Mouse (Mus musculus) hindbrain, embryonic 12.5 days (tissue): Measurements from ENCODE around the gene Ets1. TPM values are rescaled to one million over a fixed set of nuclear protein-coding genes. Genes with fewer than 3 reads are reported as not detected.

Experiments
- ATAC-seq: fragments of 200-750 bp; cut with Nextera tagmentation; 2 replicates; pipeline ENCODE4 v1.8.0; 2017; ENCODE audit warnings: moderate TSS enrichment; ENCODE audit not compliant: low FRiP score
- H3K27ac ChIP-seq: fragments of 300-500 bp; sonication (generic); 2 replicates; pipeline ENCODE4 v1.5.1; 2016; ENCODE audit warnings: mild to moderate bottlenecking
- H3K27me3 ChIP-seq: fragments of 300-500 bp; sonication (generic); 2 replicates; pipeline ENCODE4 v1.6.1; 2016; ENCODE audit warnings: mild to moderate bottlenecking
- H3K36me3 ChIP-seq: fragments of 300-500 bp; sonication (generic); 2 replicates; pipeline ENCODE4 v1.6.1; 2016; ENCODE audit warnings: mild to moderate bottlenecking
- H3K4me1 ChIP-seq: fragments of 300-500 bp; sonication (generic); 2 replicates; pipeline ENCODE4 v1.6.1; 2016
- H3K4me2 ChIP-seq: fragments of 300-500 bp; sonication (generic); replicated peaks from 2 replicates; pipeline ENCODE4 v1.6.1; 2016; ENCODE audit warnings: mild to moderate bottlenecking
- H3K4me3 ChIP-seq: fragments of 300-500 bp; sonication (generic); 2 replicates; pipeline ENCODE4 v1.5.1; 2016; ENCODE audit warnings: mild to moderate bottlenecking
- H3K9ac ChIP-seq: fragments of 300-500 bp; sonication (generic); 2 replicates; pipeline ENCODE4 v1.6.1; 2016; ENCODE audit warnings: mild to moderate bottlenecking, moderate library complexity
- H3K9me3 ChIP-seq: fragments of 300-500 bp; sonication (generic); replicated peaks from 2 replicates; pipeline ENCODE4 v1.6.1; 2016; ENCODE audit warnings: mild to moderate bottlenecking
- WGBS: fragments of 180-500 bp; shearing (Covaris S2); methylation state at CpG from one replicate; pipeline ENCODE4 v1.1.7; 2016; 5-methylcytosine and 5-hydroxymethylcytosine counted together
- polyA plus RNA-seq: library from polyadenylated mRNA; unstranded; fragments of >200 nt; fragmentation: Nextera tagmentation; extraction: Ambion mirVana; gene quantifications from 2 replicates; pipeline ENCODE4 v1.2.1, GENCODE M21; 2016

Ets1 gene
- 35.7 and 38.5 TPM in 2 replicates for polyA plus RNA-seq

- H3K27me3 ChIP-seq, result peaks cover 34% of the 10 kb centered on the region
Observed at GRCm38 (mm10) chr9:32635627-32636385, at the start of gene Ets1. Ets1 (plus strand) TSS chr9:32636221.

GRCm38 (mm10) chr9:32589900-32590299 lies 46.1 kb upstream of the Ets1 start:
- no peaks in the 10 kb centered on the region for H3K36me3 ChIP-seq
- WGBS, result 9% methylated on average over 8 of the region's 8 CpGs
- H3K9ac ChIP-seq, result no peak overlapping the region
- no peaks in the 10 kb centered on the region for H3K9me3 ChIP-seq
- no peak overlapping the region for H3K27ac ChIP-seq
- H3K27me3 ChIP-seq, result peaks cover 23% of the 10 kb centered on the region
- H3K4me2 ChIP-seq, result no peak overlapping the region
- peaks cover 12% of the 10 kb centered on the region for H3K4me1 ChIP-seq
- H3K4me3 ChIP-seq, result no peak overlapping the region
- ATAC-seq, result peak; percentile 68; the same call in 1 of the 2 replicates

More at GRCm38 (mm10) chr9:32635627-32636385, at the start of gene Ets1:
- WGBS, result 2% methylated on average over 10 of the region's 10 CpGs
- H3K4me1 ChIP-seq, result peaks cover 7% of the 10 kb centered on the region; the same call in 1 of the 2 replicates
- H3K4me3 ChIP-seq, result no peak within 1 kb of the TSS
- H3K9ac ChIP-seq, result no peak within 1 kb of the TSS
- no peak for ATAC-seq
- peak within 1 kb of the TSS; percentile 36 for H3K4me2 ChIP-seq
- no peaks in the 10 kb centered on the region for H3K9me3 ChIP-seq
- H3K27ac ChIP-seq, result no peak within 1 kb of the TSS
- no peaks in the 10 kb centered on the region for H3K36me3 ChIP-seq

- ATAC-seq, result no peak
- WGBS, result 44% methylated on average over 5 of the region's 5 CpGs
- Histone ChIP-seq H3K9me3 (no peaks in the 10 kb centered on the region), H3K4me2 (no peak overlapping the region), H3K4me1 (peaks cover 12% of the 10 kb centered on the region), H3K27me3 (peaks cover 23% of the 10 kb centered on the region), H3K27ac (no peak overlapping the region), H3K9ac (no peak overlapping the region), H3K36me3 (no peaks in the 10 kb centered on the region), H3K4me3 (no peak overlapping the region)
Observed at GRCm38 (mm10) chr9:32590571-32590970, 45.5 kb upstream of the Ets1 start.

GRCm38 (mm10) chr9:32591732-32592582 lies 44.1 kb upstream of the Ets1 start:
- Histone ChIP-seq H3K4me3 (no peak overlapping the region), H3K27ac (no peak overlapping the region), H3K4me2 (no peak overlapping the region), H3K36me3 (no peaks in the 10 kb centered on the region), H3K4me1 (peaks cover 12% of the 10 kb centered on the region), H3K9ac (no peak overlapping the region), H3K9me3 (no peaks in the 10 kb centered on the region), H3K27me3 (peaks cover 27% of the 10 kb centered on the region)
- ATAC-seq, result peak; percentile 71
- 9% methylated on average over 14 of the region's 14 CpGs for WGBS

GRCm38 (mm10) chr9:32592583-32592890 lies 43.5 kb upstream of the Ets1 start:
- Histone ChIP-seq H3K36me3 (no peaks in the 10 kb centered on the region), H3K27me3 (peaks cover 29% of the 10 kb centered on the region), H3K4me3 (no peak overlapping the region), H3K27ac (no peak overlapping the region), H3K9ac (no peak overlapping the region), H3K9me3 (no peaks in the 10 kb centered on the region), H3K4me2 (no peak overlapping the region), H3K4me1 (peaks cover 12% of the 10 kb centered on the region)
- ATAC-seq, result 0 out of 2 replicates have a peak, but pooled peaks have one; percentile 44
- WGBS, result 12% methylated on average over 2 of the region's 2 CpGs

- peaks cover 12% of the 10 kb centered on the region for H3K4me1 ChIP-seq
- H3K27ac ChIP-seq, result no peak overlapping the region
- WGBS, result 18% methylated on average over 1 of the region's 1 CpGs
- no peaks in the 10 kb centered on the region for H3K9me3 ChIP-seq
- H3K36me3 ChIP-seq, result no peaks in the 10 kb centered on the region
- no peak overlapping the region for H3K4me3 ChIP-seq
- peaks cover 29% of the 10 kb centered on the region for H3K27me3 ChIP-seq
- no peak overlapping the region for H3K4me2 ChIP-seq
- no peak overlapping the region for H3K9ac ChIP-seq
- ATAC-seq, result no peak
Observed at GRCm38 (mm10) chr9:32593816-32594215, 42.2 kb upstream of the Ets1 start.

GRCm38 (mm10) chr9:32594346-32594745 lies 41.7 kb upstream of the Ets1 start:
- H3K9me3 ChIP-seq, result no peaks in the 10 kb centered on the region
- H3K4me3 ChIP-seq, result no peak overlapping the region
- 52% methylated on average over 4 of the region's 4 CpGs for WGBS
- no peaks in the 10 kb centered on the region for H3K36me3 ChIP-seq
- H3K27ac ChIP-seq, result no peak overlapping the region
- no peak for ATAC-seq
- H3K27me3 ChIP-seq, result peaks cover 27% of the 10 kb centered on the region
- H3K4me1 ChIP-seq, result peaks cover 12% of the 10 kb centered on the region
- H3K4me2 ChIP-seq, result no peak overlapping the region
- no peak overlapping the region for H3K9ac ChIP-seq

GRCm38 (mm10) chr9:32595076-32595820 lies 40.8 kb upstream of the Ets1 start:
- no peaks in the 10 kb centered on the region for H3K9me3 ChIP-seq
- H3K4me1 ChIP-seq, result peaks cover 8% of the 10 kb centered on the region
- 57% methylated on average over 7 of the region's 7 CpGs for WGBS
- no peak overlapping the region for H3K4me2 ChIP-seq
- peaks cover 23% of the 10 kb centered on the region for H3K27me3 ChIP-seq
- no peak overlapping the region for H3K9ac ChIP-seq
- no peaks in the 10 kb centered on the region for H3K36me3 ChIP-seq
- no peak overlapping the region for H3K4me3 ChIP-seq
- ATAC-seq, result no peak
- H3K27ac ChIP-seq, result no peak overlapping the region

GRCm38 (mm10) chr9:32596366-32596765 lies 39.7 kb upstream of the Ets1 start:
- 79% methylated on average over 8 of the region's 8 CpGs for WGBS
- Histone ChIP-seq H3K4me3 (no peak overlapping the region), H3K4me1 (peaks cover 8% of the 10 kb centered on the region), H3K27ac (no peak overlapping the region), H3K9me3 (no peaks in the 10 kb centered on the region), H3K9ac (no peak overlapping the region), H3K27me3 (peaks cover 23% of the 10 kb centered on the region), H3K4me2 (no peak overlapping the region), H3K36me3 (no peaks in the 10 kb centered on the region)
- no peak for ATAC-seq

GRCm38 (mm10) chr9:32601953-32602352 lies 34.1 kb upstream of the Ets1 start:
- no peak overlapping the region for H3K9ac ChIP-seq

GRCm38 (mm10) chr9:32603097-32603496 lies 32.9 kb upstream of the Ets1 start:
- Histone ChIP-seq H3K27me3 (peaks cover 19% of the 10 kb centered on the region), H3K27ac (no peak overlapping the region), H3K4me2 (no peak overlapping the region), H3K36me3 (no peaks in the 10 kb centered on the region), H3K9ac (no peak overlapping the region), H3K9me3 (no peaks in the 10 kb centered on the region), H3K4me1 (no peaks in the 10 kb centered on the region), H3K4me3 (no peak overlapping the region)
- ATAC-seq, result no peak
- WGBS, result 87% methylated on average over 7 of the region's 7 CpGs

More at GRCm38 (mm10) chr9:32601953-32602352, 34.1 kb upstream of the Ets1 start:
- H3K9me3 ChIP-seq, result no peaks in the 10 kb centered on the region
- H3K4me1 ChIP-seq, result no peaks in the 10 kb centered on the region
- no peak for ATAC-seq
- H3K27ac ChIP-seq, result no peak overlapping the region
- H3K36me3 ChIP-seq, result no peaks in the 10 kb centered on the region
- H3K4me3 ChIP-seq, result no peak overlapping the region
- H3K27me3 ChIP-seq, result peaks cover 14% of the 10 kb centered on the region; the same call in 1 of the 2 replicates
- no peak overlapping the region for H3K4me2 ChIP-seq
- 92% methylated on average over 5 of the region's 5 CpGs for WGBS

GRCm38 (mm10) chr9:32607218-32607617 lies 28.8 kb upstream of the Ets1 start:
- H3K4me1 ChIP-seq, result no peaks in the 10 kb centered on the region
- H3K36me3 ChIP-seq, result no peaks in the 10 kb centered on the region
- peaks cover 19% of the 10 kb centered on the region for H3K27me3 ChIP-seq
- no peaks in the 10 kb centered on the region for H3K9me3 ChIP-seq
- no peak for ATAC-seq
- 21% methylated on average over 7 of the region's 7 CpGs for WGBS
- no peak overlapping the region for H3K4me3 ChIP-seq
- H3K27ac ChIP-seq, result no peak overlapping the region
- H3K4me2 ChIP-seq, result no peak overlapping the region
- no peak overlapping the region for H3K9ac ChIP-seq
